Mouse (Mus musculus) ES-E14 (cell line): ENCODE data around the gene Nup50.

ENCODE experiments used
- CHD2 ChIP-seq: IDR thresholded peaks from 2 replicates; pipeline ENCODE4 v1.6.1; 2014; ENCODE audit warnings: mild to moderate bottlenecking, low read depth, low read length, inconsistent platforms
- ZC3H11A ChIP-seq: IDR thresholded peaks from 2 replicates; pipeline ENCODE4 v1.6.1; 2012; ENCODE audit warnings: low read depth, mild to moderate bottlenecking, inconsistent platforms, low read length, borderline replicate concordance
- ZNF384 ChIP-seq: IDR thresholded peaks from 2 replicates; pipeline ENCODE4 v1.6.1; 2012; ENCODE audit warnings: low read depth, low read length, inconsistent platforms

DNA sequence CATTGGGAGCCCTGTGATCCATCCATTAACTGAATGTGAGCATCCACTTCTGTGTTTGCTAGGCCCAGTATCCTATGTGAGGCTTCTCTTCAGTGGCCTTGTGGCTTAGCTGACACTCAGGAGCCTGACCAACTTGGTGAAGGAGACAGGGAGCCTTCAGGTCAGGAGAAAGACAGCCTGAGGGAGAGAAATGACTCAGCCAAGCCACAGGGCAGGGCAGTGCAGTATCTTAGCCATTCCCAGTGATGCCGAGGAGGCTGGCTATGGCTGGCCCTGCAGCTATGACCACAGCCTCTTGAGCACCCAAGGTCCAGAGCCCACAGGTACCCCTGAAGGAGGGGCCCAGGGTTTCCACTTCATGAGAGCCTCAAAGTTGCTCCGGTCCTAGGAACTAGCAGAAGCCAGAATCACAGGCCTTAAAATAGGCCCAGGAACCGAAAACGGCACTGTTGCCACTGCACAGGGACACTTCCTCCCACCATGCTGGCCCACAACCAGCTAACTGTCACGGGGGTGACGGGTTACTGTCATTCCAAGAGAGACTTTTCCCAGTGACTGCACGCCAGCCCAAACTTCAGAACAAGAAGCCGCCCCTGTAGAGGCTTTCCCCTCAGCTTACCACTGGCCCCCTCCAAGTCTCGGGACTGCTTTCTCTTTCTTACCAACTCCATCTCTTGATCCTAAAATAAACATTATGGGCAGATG is 58.5 kb downstream of the Nup50 start:
- TF ChIP-seq ZC3H11A (no peak), CHD2 (no peak), ZNF384 (no peak)
